Mouse (Mus musculus) Patski (cell line): ENCODE measurements around the gene Mfsd2a. TPM values are rescaled to one million over a fixed set of nuclear protein-coding genes. Genes with fewer than 3 reads are reported as not detected.

ENCODE experiments used
- ATAC-seq: fragments of 100-300 bp; one replicate; pipeline ENCODE4 v1.8.0; 2021
- CTCF ChIA-PET: fragments of 350-600 bp; sonication (Branson Sonifier 250); formaldehyde crosslinking; loops from one replicate; lab custom pipeline; 2022; ENCODE audit warnings: inconsistent platforms; lab: Charles Lee
- POLR2A ChIA-PET: fragments of 350-600 bp; sonication (Branson Sonifier 250); formaldehyde crosslinking; loops from one replicate; lab custom pipeline; 2022; ENCODE audit warnings: antibody characterized with exemption, inconsistent platforms; lab: Charles Lee
- DNase-seq: peaks from one replicate; pipeline ENCODE4 v3.0.0-alpha.2; 2011; ENCODE audit warnings: low read depth, low spot score
- H3K27me3 ChIP-seq: fragments of 371-371 bp; one replicate; pipeline ENCODE4 v1.5.1; 2021
- CTCF ChIP-seq: fragments of 100-300 bp; IDR thresholded peaks from one replicate; pipeline ENCODE4 v1.5.1; 2021
- in situ Hi-C: fragments of 300-500 bp; cut with MboI; formaldehyde crosslinking; loops from 3 replicates; pipeline ENCODE4 v1.11.1; 2018; ENCODE audit warnings: low pct_unique_long_range_greater_than_20kb, mixed read lengths
- polyA plus RNA-seq: library from polyadenylated mRNA; unstranded; gene quantifications from one replicate; pipeline ENCODE4 v1.2.3, GENCODE M21; 2021

Gene Mfsd2a
- polyA plus RNA-seq, 1 experiment from 2014 or later, result 0.08 TPM

GRCm38 (mm10) chr4:122915985-122916384 lies 45.0 kb downstream of the Mfsd2a start:
- TF ChIP-seq CTCF, result no peak
- CTCF ChIA-PET, result no interaction called here
- POLR2A ChIA-PET, result interaction anchor here (1.2 kb wide), 1 partner anchor 19 kb away, joined by 3 read pairs; no protein-coding TSS in a partner anchor
- DNase-seq, result no peak
- no peak for ATAC-seq
- H3K27me3 ChIP-seq, result no peaks in the 10 kb centered on the region
- in situ Hi-C loops, result no loop called here

DNA sequence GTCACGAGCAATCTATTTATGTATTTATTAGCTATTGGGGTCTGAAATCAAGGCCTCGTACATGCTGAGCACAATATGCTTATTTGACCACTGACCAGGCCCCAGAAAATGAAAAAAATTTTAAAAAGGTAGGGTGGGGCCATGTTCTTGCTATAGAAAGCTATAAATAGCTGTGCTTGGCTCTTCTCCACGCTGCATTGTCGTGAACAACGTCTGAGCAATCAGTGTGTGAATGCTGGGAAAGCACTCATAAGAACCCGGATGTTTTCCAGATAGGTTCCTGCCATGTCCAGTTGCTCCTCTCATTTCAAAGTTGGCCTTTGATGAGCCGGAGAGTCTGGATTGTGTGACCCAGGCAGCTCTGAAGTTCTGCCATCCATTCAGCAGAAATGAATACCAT lies 46.8 kb downstream of the Mfsd2a start:
- ChIA-PET POLR2A (no interaction called here), CTCF (no interaction called here)
- in situ Hi-C loops, result loop anchor here (5.0 kb wide), 2 partner anchors 68 to 173 kb away; no protein-coding TSS in a partner anchor
- DNase-seq, result no peak
- H3K27me3 ChIP-seq, result no peaks in the 10 kb centered on the region
- TF ChIP-seq CTCF, result no peak
- ATAC-seq, result no peak

GRCm38 (mm10) chr4:122912613-122913012 lies 48.4 kb downstream of the Mfsd2a start:
- CTCF ChIA-PET, result interaction anchor here (0.7 to 2.2 kb wide), 3 partner anchors 17 to 72 kb away, joined by 3 to 6 read pairs (median 5); no protein-coding TSS in a partner anchor
- peak; percentile 50 for TF ChIP-seq CTCF
- POLR2A ChIA-PET, result no interaction called here
- DNase-seq (no peak), ATAC-seq (no peak)
- no peaks in the 10 kb centered on the region for H3K27me3 ChIP-seq
- in situ Hi-C loops, result loop anchor here (5.0 kb wide), 2 partner anchors 70 to 175 kb away; no protein-coding TSS in a partner anchor

DNA sequence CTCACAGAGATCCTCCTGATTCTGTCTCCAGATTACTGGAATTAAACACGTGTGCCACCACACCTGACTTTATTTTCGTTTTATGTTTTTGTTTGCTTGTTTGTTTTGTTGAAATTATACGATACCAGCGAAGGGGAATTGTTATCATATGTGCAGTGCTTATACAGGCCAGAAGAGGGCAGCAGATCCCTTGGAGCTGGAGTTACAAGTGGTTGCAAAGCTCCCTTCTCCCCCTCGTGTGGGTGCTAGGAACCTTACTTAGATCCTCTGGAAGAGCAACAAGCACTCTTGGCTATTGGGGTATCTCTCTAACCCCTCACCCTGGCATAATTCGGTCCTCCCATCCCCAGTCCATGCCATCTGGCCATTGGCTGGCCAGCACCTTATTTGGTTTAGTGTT lies 50.4 kb downstream of the Mfsd2a start:
- POLR2A ChIA-PET, result no interaction called here
- H3K27me3 ChIP-seq, result no peaks in the 10 kb centered on the region
- CTCF ChIA-PET, result interaction anchor here (1.2 to 2.2 kb wide), 4 partner anchors 71 to 105 kb away, joined by 3 to 6 read pairs (median 4); partner anchors contain the start of gene Mycl
- DNase-seq (no peak), ATAC-seq (no peak)
- peak; percentile 73 for TF ChIP-seq CTCF
- in situ Hi-C loops, result loop anchor here (5.0 kb wide), 2 partner anchors 72 to 177 kb away; no protein-coding TSS in a partner anchor

- no peak for TF ChIP-seq CTCF
- ChIA-PET CTCF (interaction anchor here (0.9 to 1.5 kb wide), 2 partner anchors 15 to 85 kb away, joined by 3 read pairs; partner anchors contain the start of gene Mycl), POLR2A (no interaction called here)
- DNase-seq (no peak), ATAC-seq (no peak)
- H3K27me3 ChIP-seq, result no peaks in the 10 kb centered on the region
- in situ Hi-C loops, result loop anchor here (5.0 kb wide), 2 partner anchors 73 to 178 kb away; no protein-coding TSS in a partner anchor
These were observed 51.3 kb downstream of the Mfsd2a start for GRCm38 (mm10) chr4:122909572-122910189.

- no peak for DNase-seq
- no peak for TF ChIP-seq CTCF
- ChIA-PET POLR2A (interaction anchor here (0.7 kb wide), 1 partner anchor 85 kb away, joined by 3 read pairs; no protein-coding TSS in a partner anchor), CTCF (no interaction called here)
- in situ Hi-C loops, result no loop called here
- H3K27me3 ChIP-seq, result no peaks in the 10 kb centered on the region
- no peak for ATAC-seq
These were observed 55.6 kb downstream of the Mfsd2a start for GRCm38 (mm10) chr4:122905359-122905758.

GRCm38 (mm10) chr4:122903709-122904108 lies 57.3 kb downstream of the Mfsd2a start:
- no peaks in the 10 kb centered on the region for H3K27me3 ChIP-seq
- in situ Hi-C loops, result no loop called here
- no peak for DNase-seq
- no peak for TF ChIP-seq CTCF
- ChIA-PET POLR2A (no interaction called here), CTCF (no interaction called here)
- no peak for ATAC-seq

DNA sequence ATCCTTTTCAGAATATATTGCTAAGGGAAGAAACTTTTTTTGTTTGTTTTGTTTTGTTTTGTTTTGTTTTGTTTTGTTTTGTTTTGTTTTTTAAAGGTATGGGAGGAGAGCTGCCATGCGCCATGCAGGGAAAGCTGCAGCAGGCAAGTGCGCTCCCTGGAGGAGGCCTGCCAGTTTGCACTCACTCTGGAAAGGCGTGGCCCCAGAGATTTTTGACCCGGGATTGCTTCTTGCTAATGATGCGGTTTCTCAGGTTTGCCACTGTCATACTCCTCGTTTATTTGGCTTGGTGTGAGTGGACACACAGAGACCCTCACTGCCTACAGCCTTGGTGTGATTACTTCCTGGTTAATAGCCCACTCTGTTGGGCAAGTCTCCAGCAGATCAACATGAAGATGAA lies 58.8 kb downstream of the Mfsd2a start:
- DNase-seq, result no peak

DNA sequence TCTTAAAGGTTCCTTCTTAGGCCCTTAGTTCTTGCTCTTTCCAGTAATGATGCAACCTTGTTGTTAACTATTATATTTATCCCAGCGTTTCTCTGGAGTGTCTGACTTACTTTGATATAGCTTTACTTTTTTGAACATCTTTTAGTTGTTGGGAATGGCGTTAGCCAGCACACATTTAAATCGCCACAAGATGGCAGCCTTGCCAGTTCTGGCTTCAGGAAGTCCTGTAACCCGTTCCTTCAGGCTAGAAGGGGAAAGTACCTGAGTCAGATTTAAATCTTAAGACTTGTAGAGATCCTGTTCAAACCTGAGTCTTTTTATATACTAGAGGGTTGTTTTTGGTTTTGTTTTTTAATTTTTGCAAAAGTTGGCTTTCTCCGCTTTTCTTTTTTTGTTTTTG lies 62.7 kb downstream of the Mfsd2a start:
- peak; percentile 65 for TF ChIP-seq CTCF
- in situ Hi-C loops, result no loop called here
- POLR2A ChIA-PET, result no interaction called here
- CTCF ChIA-PET, result interaction anchor here (0.9 to 1.5 kb wide), 3 partner anchors 11 to 79 kb away, joined by 3 to 8 read pairs (median 3); no protein-coding TSS in a partner anchor
- H3K27me3 ChIP-seq, result no peaks in the 10 kb centered on the region
- DNase-seq, result no peak
- no peak for ATAC-seq

More for the DNA sequence above, 58.8 kb downstream of the Mfsd2a start:
- ATAC-seq, result no peak
- CTCF ChIA-PET, result no interaction called here
- in situ Hi-C loops, result no loop called here
- no peak for TF ChIP-seq CTCF
- H3K27me3 ChIP-seq, result no peaks in the 10 kb centered on the region
- POLR2A ChIA-PET, result no interaction called here

DNA sequence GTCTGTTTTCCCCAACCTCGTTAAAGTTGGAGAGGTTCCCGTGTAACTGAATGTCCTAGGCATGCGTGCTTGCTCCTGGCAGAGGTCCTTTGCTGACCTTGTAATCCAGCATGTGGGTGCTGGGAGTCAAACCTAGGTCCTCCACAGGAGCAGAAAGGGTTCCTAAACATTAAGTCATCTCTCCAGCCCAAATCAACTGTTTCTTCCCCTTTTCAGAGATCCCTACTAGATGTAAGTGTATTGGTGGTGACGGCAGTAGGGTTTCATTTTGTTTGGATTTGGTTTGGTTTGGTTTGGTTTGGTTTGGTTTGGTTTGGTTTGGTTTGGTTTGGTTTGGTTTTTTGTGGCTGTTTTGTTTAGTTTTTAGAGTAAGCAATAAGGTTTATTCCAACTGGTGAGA lies 63.2 kb downstream of the Mfsd2a start:
- ChIA-PET CTCF (interaction anchor here (0.9 to 1.5 kb wide), 3 partner anchors 11 to 79 kb away, joined by 3 to 8 read pairs (median 3); no protein-coding TSS in a partner anchor), POLR2A (no interaction called here)
- ATAC-seq (no peak), DNase-seq (no peak)
- in situ Hi-C loops, result no loop called here
- TF ChIP-seq CTCF, result no peak
- no peaks in the 10 kb centered on the region for H3K27me3 ChIP-seq

Other genes with a start within 250 kb of the Mfsd2a start
- gene Ppt1, start 124.9 kb downstream of the Mfsd2a start, polyA plus RNA-seq, result 103 TPM
- 145 TPM for gene Cap1, start 75.1 kb downstream of the Mfsd2a start, polyA plus RNA-seq
- gene Mycl, start 34.5 kb upstream of the Mfsd2a start, polyA plus RNA-seq, result 0.19 TPM
- gene Trit1, start 55.4 kb upstream of the Mfsd2a start, polyA plus RNA-seq, result 12.9 TPM
- gene Bmp8b, start 144.0 kb upstream of the Mfsd2a start, polyA plus RNA-seq, result 0.06 TPM
- gene Oxct2b, start 155.1 kb upstream of the Mfsd2a start, polyA plus RNA-seq, result not detected
- 37.2 TPM for gene Ppie, start 178.8 kb upstream of the Mfsd2a start, polyA plus RNA-seq
- not detected for gene Hpcal4, start 222.0 kb upstream of the Mfsd2a start, polyA plus RNA-seq
- not detected for gene Nt5c1a, start 240.3 kb upstream of the Mfsd2a start, polyA plus RNA-seq